29 mouse cellular contexts compared by ENCODE assay signal in the genomic region with DNA sequence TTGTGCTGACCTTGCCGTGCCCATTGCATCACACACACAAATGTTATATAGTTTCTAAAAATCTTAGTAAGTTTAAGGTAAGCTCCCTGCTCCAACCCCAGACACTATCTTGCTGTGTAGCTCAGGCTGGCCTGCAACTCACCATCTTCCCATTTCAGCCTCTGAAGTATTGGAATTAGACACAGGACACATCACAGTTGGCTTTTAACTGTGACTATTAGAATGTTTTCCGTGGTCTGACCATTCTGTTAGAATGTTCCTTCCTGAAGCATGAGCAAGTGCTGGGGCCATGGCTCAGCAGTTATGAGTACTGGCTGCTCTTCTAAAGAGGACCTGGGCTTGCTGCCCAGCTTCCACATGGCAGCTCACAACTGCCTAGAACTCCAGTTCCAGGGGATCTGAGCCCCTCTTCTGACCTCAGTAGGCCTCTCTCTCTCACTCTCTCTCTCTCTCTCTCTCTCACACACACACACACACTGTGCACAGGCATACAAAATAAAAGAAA. TPM values are rescaled to one million over a fixed set of nuclear protein-coding genes. Genes with fewer than 3 reads are reported as not detected.
A peak's percentile ranks its signal among the peaks of the same experiment; 100 is the strongest.
DNase-seq lines count a peak whose midpoint lies in the region; ATAC-seq and TF ChIP-seq lines count a peak whose summit lies in the region.
"Had no signal": no experiment of that assay in that cellular context is flagged by ENCODE, and none has a peak within 500 bp of the region (broad histone marks: within the 10 kb centered on the region; RNA-seq: fewer than 3 reads in every experiment).

No protein-coding gene starts in this region.

- no peak overlapping the region for H3K4me2 ChIP-seq in neural tube, embryonic 15.5 days
- H3K4me2 ChIP-seq: heart, embryonic 15.5 days; hindbrain, embryonic 15.5 days; lung, embryonic 14.5 days; midbrain, embryonic 11.5 days had no signal

- 98% methylated on average over 2 of the region's 2 CpGs for WGBS in neural tube, embryonic 15.5 days

- peaks cover 13% of the 10 kb centered on the region for H3K4me1 ChIP-seq in testis, adult 2 months (ENCODE audit: control insufficient read depth, insufficient read depth, low read length)
- peaks cover 6% of the 10 kb centered on the region; the same call in 1 of the 2 replicates for H3K4me1 ChIP-seq in neural tube, embryonic 15.5 days
- H3K4me1 ChIP-seq: heart, embryonic 15.5 days had no signal

- TF ChIP-seq CTCF in testis, adult 2 months (IDR thresholded peaks at IDR 0.05; ENCODE audit: control insufficient read depth, insufficient read depth, insufficient replicate concordance, low read depth, low read length): no peak

- H3K27ac ChIP-seq in testis, adult 2 months (ENCODE audit: control insufficient read depth, insufficient read depth, low read depth, low read length): peak overlapping the region; percentile 63; the same call in 1 of the 2 replicates
- H3K27ac ChIP-seq in neural tube, embryonic 15.5 days (replicated peaks): no peak overlapping the region
- H3K27ac ChIP-seq: heart, adult 2 months; heart, embryonic 15.5 days; hindbrain, embryonic 15.5 days; layer of hippocampus, adult 2 months; liver, embryonic 14.5 days had no signal

- no peak for TF ChIP-seq POLR2A in testis, adult 2 months (IDR thresholded peaks at IDR 0.05; ENCODE audit: control insufficient read depth, low read depth, low read length)

- H3K27me3 ChIP-seq in testis, adult 2 months (ENCODE audit: control insufficient read depth, insufficient read depth, low read length): no peaks in the 10 kb centered on the region
- 0 out of 2 replicates have a peak, but pooled peaks cover 4% of the 10 kb centered on the region for H3K27me3 ChIP-seq in neural tube, embryonic 15.5 days (replicated peaks)
- H3K27me3 ChIP-seq: hindbrain, embryonic 15.5 days had no signal

- peak overlapping the region; percentile 68 for H3K4me3 ChIP-seq in testis, adult 2 months (ENCODE audit: control insufficient read depth, low read depth, low read length)
- no peak overlapping the region for H3K4me3 ChIP-seq in neural tube, embryonic 15.5 days (replicated peaks)
- H3K4me3 ChIP-seq: heart, adult 2 months; heart, embryonic 15.5 days; hindbrain, embryonic 15.5 days; layer of hippocampus, adult 2 months had no signal

- DNase-seq in heart, adult 11 months: peak; percentile 92
- no peak for DNase-seq in heart, adult 8-10 months (ENCODE audit: low spot score)
- no peak for DNase-seq in testis, postnatal 14 days (ENCODE audit: low spot score)
- DNase-seq in NIH3T3 (ENCODE audit: low read depth): peak; percentile 71
- DNase-seq in layer of hippocampus, adult 18-20 months (ENCODE audit: low spot score in 2 of 2): no peak
- DNase-seq: cerebellum, adult 11 months; cerebellum, adult 9-11 months; heart, postnatal 4 days; kidney, adult 8-10 months; kidney, postnatal 14 days; lung, embryonic 14.5 days; lung, postnatal 4 days had no signal

- H3K9ac ChIP-seq in neural tube, embryonic 15.5 days (replicated peaks): no peak overlapping the region
- H3K9ac ChIP-seq: heart, embryonic 15.5 days; hindbrain, embryonic 15.5 days; liver, embryonic 14.5 days; lung, embryonic 14.5 days had no signal

- ATAC-seq in neural tube, embryonic 15.5 days (ENCODE audit: low FRiP score): no peak

- no peaks in the 10 kb centered on the region for H3K36me3 ChIP-seq in testis, adult 2 months (ENCODE audit: control insufficient read depth, insufficient read depth, low read length)
- H3K36me3 ChIP-seq in neural tube, embryonic 15.5 days: no peaks in the 10 kb centered on the region
- H3K36me3 ChIP-seq: heart, embryonic 15.5 days; hindbrain, embryonic 15.5 days had no signal

- H3K9me3 ChIP-seq in neural tube, embryonic 15.5 days (replicated peaks): no peaks in the 10 kb centered on the region
- H3K9me3 ChIP-seq: heart, embryonic 15.5 days; hindbrain, embryonic 15.5 days had no signal

RNA-seq across cellular contexts. Expression of gene Pin1rt1, which starts 1.1 kb away (rescaled TPM):
- not detected for total RNA-seq in heart, adult 8-10 months (2022)
- 3.5 and 4.9 TPM in 2 replicates for polyA plus RNA-seq in testis, adult 2 months (2012; rRNA removed)
- not detected for total RNA-seq in layer of hippocampus, adult 18-20 months (2021)
- polyA plus RNA-seq in neural tube, embryonic 15.5 days (2015; fragmentation: Nextera tagmentation; extraction: Ambion mirVana): 0.35 TPM in 1 of 2 replicates, not detected in the other
- total RNA-seq: adrenal gland, adult 18-20 months; adrenal gland, postnatal 4 days; heart, adult 2 months; heart, postnatal 4 days; layer of hippocampus, adult 2 months; left cerebral cortex, adult 18-20 months; left cerebral cortex, postnatal 25 days; midbrain, postnatal 0 days had no signal
- polyA plus RNA-seq: embryonic facial prominence, embryonic 11.5 days; forebrain, embryonic 11.5 days; heart, adult 2 months; heart, embryonic 15.5 days; liver, embryonic 14.5 days; lung, embryonic 14.5 days; midbrain, embryonic 11.5 days; midbrain, postnatal 0 days; small intestine, adult 2 months; thymus, postnatal 0 days had no signal

RNA-seq across cellular contexts. Expression of gene Tcp11l1, which starts 5.3 kb away (rescaled TPM):
- 10 to 100 TPM in 2 of 4 experiments, 1 to 10 TPM in 2; 8.4 to 10.7 (median 9.7) TPM for total RNA-seq in heart, adult 8-10 months (2022)
- 3.0 and 3.8 TPM in 2 replicates for polyA plus RNA-seq in testis, adult 2 months (2012; rRNA removed)
- total RNA-seq in layer of hippocampus, adult 18-20 months (2021): 10 to 100 TPM; 31.8 to 33.9 TPM
- 52.6 and 60.0 TPM in 2 replicates for polyA plus RNA-seq in neural tube, embryonic 15.5 days (2015; fragmentation: Nextera tagmentation; extraction: Ambion mirVana)

RNA-seq across cellular contexts. Expression of gene Depdc7, which starts 25.4 kb away (rescaled TPM):
- 1 to 10 TPM in 3 of 4 experiments, under 1 TPM in 1; 0.57 to 1.8 (median 1.2) TPM for total RNA-seq in heart, adult 8-10 months (2022)
- polyA plus RNA-seq in testis, adult 2 months (2012; rRNA removed): 0.74 and 1.5 TPM in 2 replicates
- 1 to 10 TPM; 2.8 to 3.9 TPM for total RNA-seq in layer of hippocampus, adult 18-20 months (2021)
- 1.1 and 3.6 TPM in 2 replicates for polyA plus RNA-seq in neural tube, embryonic 15.5 days (2015; fragmentation: Nextera tagmentation; extraction: Ambion mirVana)

Comparison
In these comparisons a context has a peak if more than half of its experiments do, and no peak if none do; other contexts are left out.
1. DNase-seq: peak in heart, adult 11 months (single experiment) and NIH3T3 (single experiment); none in heart, adult 8-10 months (single experiment), testis, postnatal 14 days (single experiment) and layer of hippocampus, adult 18-20 months (0 of 2).